Mouse (Mus musculus): Measurements from ENCODE around the gene Rpl26. TPM values are rescaled to one million over a fixed set of nuclear protein-coding genes. Genes with fewer than 3 reads are reported as not detected.

The Rpl26 gene
- polyA plus RNA-seq, 2 experiments, result 850 to 1,827 TPM

GRCm38 (mm10) chr11:68907251-68907650 is 5.9 kb downstream of the Rpl26 start:
- DNase-seq (ENCODE audit: low read depth in 3 of 3, low spot score in 3 of 3) (no peak), ATAC-seq (ENCODE audit: insufficient read depth) (no peak)
- no peak overlapping the region for H3K4me2 ChIP-seq (ENCODE audit: low read depth)
- H3K36me3 ChIP-seq (replicated peaks; ENCODE audit: control insufficient read depth, insufficient read depth, low read depth), result peaks cover 35% of the 10 kb centered on the region
- H3K9ac ChIP-seq (replicated peaks), result no peak overlapping the region
- TF ChIP-seq CTCF (IDR thresholded peaks at IDR 0.05; ENCODE audit: low read depth) (no peak), EP300 (IDR thresholded peaks at IDR 0.05; ENCODE audit: low read depth) (no peak)
- no peak overlapping the region for H3K27ac ChIP-seq
- 62% methylated on average over 3 of the region's 3 CpGs for WGBS (ENCODE audit: insufficient replicate concordance)
- peaks cover 0 to 4% of the 10 kb centered on the region in 2 experiments; a peak in 1 of 4 replicates for H3K4me1 ChIP-seq (replicated peaks; ENCODE audit: control insufficient read depth in 2 of 2, insufficient read depth in 2 of 2, low read length in 1 of 2)
- no peak overlapping the region for H3K4me3 ChIP-seq (ENCODE audit: insufficient read depth in 1 of 2, low read depth in 2 of 2, low read length in 2 of 2)
- no peaks in the 10 kb centered on the region for H3K9me3 ChIP-seq (ENCODE audit: control insufficient read depth, low read length)
- peaks cover 4% of the 10 kb centered on the region; the same call in 1 of the 2 replicates for H3K27me3 ChIP-seq (ENCODE audit: control insufficient read depth, insufficient read depth, low read length)

GRCm38 (mm10) chr11:68908846-68909503 is 7.6 kb downstream of the Rpl26 start:
- ATAC-seq (ENCODE audit: insufficient read depth), result no peak
- peaks cover 20% of the 10 kb centered on the region for H3K36me3 ChIP-seq (replicated peaks; ENCODE audit: control insufficient read depth, insufficient read depth, low read depth)
- H3K9ac ChIP-seq (replicated peaks), result no peak overlapping the region
- H3K4me3 ChIP-seq (ENCODE audit: insufficient read depth in 1 of 2, low read depth in 2 of 2, low read length in 2 of 2), result no peak overlapping the region
- no peak for DNase-seq (ENCODE audit: low read depth in 3 of 3, low spot score in 3 of 3)
- no peak overlapping the region for H3K4me2 ChIP-seq (ENCODE audit: low read depth)
- H3K27ac ChIP-seq, result no peak overlapping the region
- no peaks in the 10 kb centered on the region for H3K4me1 ChIP-seq (replicated peaks; ENCODE audit: control insufficient read depth in 2 of 2, insufficient read depth in 2 of 2, low read length in 1 of 2)
- H3K9me3 ChIP-seq (ENCODE audit: control insufficient read depth, low read length), result no peaks in the 10 kb centered on the region
- WGBS (ENCODE audit: insufficient replicate concordance), result 43% methylated on average over 7 of the region's 7 CpGs
- H3K27me3 ChIP-seq (ENCODE audit: control insufficient read depth, insufficient read depth, low read length), result peaks cover 4% of the 10 kb centered on the region; the same call in 1 of the 2 replicates
- no peak for TF ChIP-seq EP300 (IDR thresholded peaks at IDR 0.05; ENCODE audit: low read depth)
- no peak for TF ChIP-seq CTCF (IDR thresholded peaks at IDR 0.05; ENCODE audit: low read depth)

- H3K9me3 ChIP-seq (ENCODE audit: control insufficient read depth, low read length), result no peaks in the 10 kb centered on the region
- ATAC-seq (ENCODE audit: insufficient read depth) (no peak), DNase-seq (ENCODE audit: low read depth in 3 of 3, low spot score in 3 of 3) (no peak)
- H3K27ac ChIP-seq, result no peak overlapping the region
- H3K27me3 ChIP-seq (ENCODE audit: control insufficient read depth, insufficient read depth, low read length), result peaks cover 4% of the 10 kb centered on the region; the same call in 1 of the 2 replicates
- no peaks in the 10 kb centered on the region for H3K4me1 ChIP-seq (replicated peaks; ENCODE audit: control insufficient read depth in 2 of 2, insufficient read depth in 2 of 2, low read length in 1 of 2)
- no peak overlapping the region for H3K9ac ChIP-seq (replicated peaks)
- TF ChIP-seq EP300 (IDR thresholded peaks at IDR 0.05; ENCODE audit: low read depth), result no peak
- TF ChIP-seq CTCF (IDR thresholded peaks at IDR 0.05; ENCODE audit: low read depth), result no peak
- H3K4me3 ChIP-seq (ENCODE audit: insufficient read depth in 1 of 2, low read depth in 2 of 2, low read length in 2 of 2), result no peak overlapping the region
- no peaks in the 10 kb centered on the region; the same call in 1 of the 2 replicates for H3K36me3 ChIP-seq (replicated peaks; ENCODE audit: control insufficient read depth, insufficient read depth, low read depth)
- H3K4me2 ChIP-seq (ENCODE audit: low read depth), result no peak overlapping the region
- 16% methylated on average over 14 of the region's 14 CpGs for WGBS (ENCODE audit: insufficient replicate concordance)
Measured at GRCm38 (mm10) chr11:68911531-68912177, 10.3 kb downstream of the Rpl26 start.

GRCm38 (mm10) chr11:68914566-68914965 is 13.2 kb downstream of the Rpl26 start:
- no peak for ATAC-seq (ENCODE audit: insufficient read depth)
- Histone ChIP-seq H3K9ac (replicated peaks) (no peak overlapping the region), H3K36me3 (replicated peaks; ENCODE audit: control insufficient read depth, insufficient read depth, low read depth) (no peaks in the 10 kb centered on the region), H3K27me3 (ENCODE audit: control insufficient read depth, insufficient read depth, low read length) (peaks cover 4% of the 10 kb centered on the region; the same call in 1 of the 2 replicates), H3K4me1 (replicated peaks; ENCODE audit: control insufficient read depth in 2 of 2, insufficient read depth in 2 of 2, low read length in 1 of 2) (no peaks in the 10 kb centered on the region), H3K4me3 (ENCODE audit: insufficient read depth in 1 of 2, low read depth in 2 of 2, low read length in 2 of 2) (no peak overlapping the region), H3K27ac (no peak overlapping the region), H3K9me3 (ENCODE audit: control insufficient read depth, low read length) (no peaks in the 10 kb centered on the region), H3K4me2 (ENCODE audit: low read depth) (no peak overlapping the region)
- 63% methylated on average over 4 of the region's 4 CpGs for WGBS (ENCODE audit: insufficient replicate concordance)
- DNase-seq (ENCODE audit: low read depth in 3 of 3, low spot score in 3 of 3), result no peak
- no peak for TF ChIP-seq CTCF (IDR thresholded peaks at IDR 0.05; ENCODE audit: low read depth)
- TF ChIP-seq EP300 (IDR thresholded peaks at IDR 0.05; ENCODE audit: low read depth), result no peak

- H3K27ac ChIP-seq, result no peak overlapping the region
- H3K4me2 ChIP-seq (ENCODE audit: low read depth), result no peak overlapping the region
- TF ChIP-seq EP300 (IDR thresholded peaks at IDR 0.05; ENCODE audit: low read depth) (no peak), CTCF (IDR thresholded peaks at IDR 0.05; ENCODE audit: low read depth) (no peak)
- 41% methylated on average over 3 of the region's 3 CpGs for WGBS (ENCODE audit: insufficient replicate concordance)
- no peaks in the 10 kb centered on the region for H3K9me3 ChIP-seq (ENCODE audit: control insufficient read depth, low read length)
- 0 out of 4 replicates have a peak, but pooled peaks cover 0 to 2% of the 10 kb centered on the region in 2 experiments for H3K4me1 ChIP-seq (replicated peaks; ENCODE audit: control insufficient read depth in 2 of 2, insufficient read depth in 2 of 2, low read length in 1 of 2)
- H3K36me3 ChIP-seq (replicated peaks; ENCODE audit: control insufficient read depth, insufficient read depth, low read depth), result no peaks in the 10 kb centered on the region
- DNase-seq (ENCODE audit: low read depth in 3 of 3, low spot score in 3 of 3) (no peak), ATAC-seq (ENCODE audit: insufficient read depth) (no peak)
- H3K9ac ChIP-seq (replicated peaks), result no peak overlapping the region
- no peaks in the 10 kb centered on the region for H3K27me3 ChIP-seq (ENCODE audit: control insufficient read depth, insufficient read depth, low read length)
- H3K4me3 ChIP-seq (ENCODE audit: insufficient read depth in 1 of 2, low read depth in 2 of 2, low read length in 2 of 2), result no peak overlapping the region
Measured at GRCm38 (mm10) chr11:68923191-68923590, 21.8 kb downstream of the Rpl26 start.

All from liver, embryonic 14.5 days (tissue).